Mouse (Mus musculus): Measurements from ENCODE around the gene Kcnk12. TPM values are rescaled to one million over a fixed set of nuclear protein-coding genes. Genes with fewer than 3 reads are reported as not detected.

The Kcnk12 gene
- polyA plus RNA-seq, 1 experiment from 2014 or later, result not detected

DNA sequence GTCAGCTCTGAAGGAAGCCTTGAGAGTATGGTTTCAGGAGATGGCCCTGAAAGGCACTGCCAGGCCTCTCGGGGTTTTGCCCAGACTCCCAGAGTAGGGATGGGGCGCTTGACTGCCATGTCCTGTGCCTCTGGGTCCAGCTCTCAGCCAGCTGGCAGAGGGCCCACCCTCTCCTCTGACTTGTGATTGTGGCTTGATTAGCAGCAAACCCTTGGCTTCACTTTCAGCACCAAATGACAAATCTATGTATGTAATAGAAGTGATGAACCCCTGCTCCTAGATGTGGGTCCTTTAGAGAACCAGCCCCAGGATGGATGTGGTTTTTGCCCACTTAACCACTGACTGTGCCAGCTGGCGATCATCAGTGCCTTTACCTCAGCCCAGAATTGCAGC lies 2.1 kb upstream of the Kcnk12 start:
- no peak overlapping the region for H3K4me2 ChIP-seq (ENCODE audit: low read depth, low read length)
- peaks cover 12% of the 10 kb centered on the region for H3K4me1 ChIP-seq (replicated peaks; ENCODE audit: control insufficient read depth, insufficient read depth, low read length)
- H3K9ac ChIP-seq (ENCODE audit: low read length), result no peak overlapping the region
- no peaks in the 10 kb centered on the region for H3K9me3 ChIP-seq (ENCODE audit: control insufficient read depth, low read length)
- 77% methylated on average over 3 of the region's 3 CpGs for WGBS
- H3K36me3 ChIP-seq (ENCODE audit: control insufficient read depth, insufficient read depth, low read length), result no peaks in the 10 kb centered on the region
- H3K4me3 ChIP-seq (ENCODE audit: low read length), result no peak overlapping the region
- H3K27me3 ChIP-seq (ENCODE audit: control insufficient read depth, insufficient read depth, low read depth, low read length), result peaks cover 51% of the 10 kb centered on the region
- no peak overlapping the region for H3K27ac ChIP-seq (ENCODE audit: low read length)
- ATAC-seq (ENCODE audit: low read depth), result no peak

DNA sequence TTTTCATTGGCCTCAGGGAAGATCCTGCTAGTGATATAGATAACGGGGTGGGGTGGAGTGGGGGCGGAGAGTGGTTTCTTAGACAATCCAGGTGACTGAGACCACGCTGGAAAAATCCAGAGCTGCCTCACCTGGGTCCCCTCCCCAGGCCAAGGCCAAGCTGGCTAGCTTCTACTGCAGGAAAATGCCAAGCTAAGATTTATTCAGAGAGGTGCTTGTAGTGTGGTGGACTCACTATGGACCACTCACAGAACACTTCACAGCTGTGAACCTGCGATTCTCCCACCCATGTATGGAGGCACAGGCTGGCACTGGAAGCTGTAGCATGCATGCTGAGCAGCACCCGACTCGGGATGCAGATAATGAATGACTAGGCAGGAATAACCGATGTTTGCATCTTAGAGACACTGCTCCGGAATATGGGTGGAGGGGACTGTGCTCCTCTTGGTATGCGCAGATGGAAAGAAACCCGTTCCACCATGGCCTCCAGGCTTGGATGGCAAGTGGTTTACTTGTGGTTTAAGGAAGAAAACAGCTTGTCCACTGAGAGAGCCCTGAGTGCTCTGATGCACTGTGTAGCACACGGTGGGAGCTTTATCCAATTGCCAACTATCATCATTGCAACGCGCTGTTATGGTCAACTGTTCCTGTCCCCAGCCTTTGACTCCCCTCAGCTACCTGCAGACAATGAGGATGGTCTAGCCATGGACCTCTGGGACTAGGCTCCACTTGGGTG lies 1.6 kb upstream of the Kcnk12 start:
- no peak overlapping the region for H3K9ac ChIP-seq (ENCODE audit: low read length)
- no peaks in the 10 kb centered on the region for H3K36me3 ChIP-seq (ENCODE audit: control insufficient read depth, insufficient read depth, low read length)
- no peaks in the 10 kb centered on the region for H3K9me3 ChIP-seq (ENCODE audit: control insufficient read depth, low read length)
- no peak overlapping the region for H3K27ac ChIP-seq (ENCODE audit: low read length)
- WGBS, result 65% methylated on average over 13 of the region's 13 CpGs
- H3K4me1 ChIP-seq (replicated peaks; ENCODE audit: control insufficient read depth, insufficient read depth, low read length), result peaks cover 12% of the 10 kb centered on the region
- H3K4me2 ChIP-seq (ENCODE audit: low read depth, low read length), result no peak overlapping the region
- peaks cover 55% of the 10 kb centered on the region for H3K27me3 ChIP-seq (ENCODE audit: control insufficient read depth, insufficient read depth, low read depth, low read length)
- ATAC-seq (ENCODE audit: low read depth), result no peak
- no peak overlapping the region for H3K4me3 ChIP-seq (ENCODE audit: low read length)

GRCm38 (mm10) chr17:87798423-87798941 lies 688 bp upstream of the Kcnk12 start:
- ATAC-seq (ENCODE audit: low read depth), result peak; percentile 82
- peaks cover 12% of the 10 kb centered on the region for H3K4me1 ChIP-seq (replicated peaks; ENCODE audit: control insufficient read depth, insufficient read depth, low read length)
- WGBS, result 2% methylated on average over 39 of the region's 40 CpGs
- peak overlapping the region; percentile 40 for H3K4me3 ChIP-seq (ENCODE audit: low read length)
- no peaks in the 10 kb centered on the region for H3K36me3 ChIP-seq (ENCODE audit: control insufficient read depth, insufficient read depth, low read length)
- no peak overlapping the region for H3K9ac ChIP-seq (ENCODE audit: low read length)
- no peak overlapping the region for H3K27ac ChIP-seq (ENCODE audit: low read length)
- peaks cover 62% of the 10 kb centered on the region for H3K27me3 ChIP-seq (ENCODE audit: control insufficient read depth, insufficient read depth, low read depth, low read length)
- H3K9me3 ChIP-seq (ENCODE audit: control insufficient read depth, low read length), result no peaks in the 10 kb centered on the region
- peak overlapping the region; percentile 68 for H3K4me2 ChIP-seq (ENCODE audit: low read depth, low read length)

GRCm38 (mm10) chr17:87796881-87797416 lies 845 bp downstream of the Kcnk12 start:
- Histone ChIP-seq H3K4me2 (ENCODE audit: low read depth, low read length) (peak overlapping the region; percentile 68), H3K9ac (ENCODE audit: low read length) (no peak overlapping the region), H3K27me3 (ENCODE audit: control insufficient read depth, insufficient read depth, low read depth, low read length) (peaks cover 62% of the 10 kb centered on the region), H3K27ac (ENCODE audit: low read length) (no peak overlapping the region), H3K4me1 (replicated peaks; ENCODE audit: control insufficient read depth, insufficient read depth, low read length) (peaks cover 12% of the 10 kb centered on the region), H3K4me3 (ENCODE audit: low read length) (peak overlapping the region; percentile 40), H3K9me3 (ENCODE audit: control insufficient read depth, low read length) (no peaks in the 10 kb centered on the region), H3K36me3 (ENCODE audit: control insufficient read depth, insufficient read depth, low read length) (no peaks in the 10 kb centered on the region)
- ATAC-seq (ENCODE audit: low read depth), result peak; percentile 27; the same call in 1 of the 2 replicates
- under 1% methylated on average over 64 of the region's 72 CpGs for WGBS

DNA sequence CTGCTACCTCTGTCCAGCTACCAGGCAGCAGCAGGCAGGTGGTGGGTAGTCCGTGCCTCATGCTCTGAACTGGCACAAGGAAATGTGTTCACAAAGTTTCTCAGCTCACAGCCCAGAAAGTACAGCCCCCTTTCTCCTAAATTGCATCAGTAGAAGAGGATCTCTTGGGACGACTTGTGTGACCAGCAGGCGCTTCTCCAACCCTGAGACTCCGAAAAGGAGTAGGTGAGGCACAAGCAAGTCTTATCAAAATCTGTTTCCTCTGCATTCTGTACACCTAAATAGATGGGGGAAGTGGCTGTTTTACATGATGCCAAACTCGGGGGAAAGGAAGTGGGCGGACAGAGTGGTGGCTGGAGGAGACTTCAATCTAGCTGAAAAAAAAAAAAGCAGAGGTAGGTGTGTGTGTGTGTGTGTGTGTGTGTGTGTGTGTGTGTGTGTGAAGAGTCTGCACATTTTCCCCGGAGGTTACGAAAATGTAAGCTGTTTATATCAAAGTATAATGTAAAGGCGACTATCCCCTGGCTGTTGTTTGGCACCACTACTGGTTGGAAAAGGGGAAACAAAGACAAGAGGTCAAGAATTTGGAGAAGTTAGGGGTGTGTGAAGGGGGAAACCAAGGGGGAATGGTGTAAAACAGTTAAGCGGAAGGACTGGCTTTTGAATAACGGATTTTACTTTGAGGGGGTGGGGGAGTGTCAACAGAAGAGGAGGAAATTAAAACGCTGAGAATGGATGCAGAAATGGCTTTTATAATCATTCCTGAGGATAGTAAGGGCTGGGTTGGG lies 1.7 kb downstream of the Kcnk12 start:
- H3K4me2 ChIP-seq (ENCODE audit: low read depth, low read length), result no peak overlapping the region

DNA sequence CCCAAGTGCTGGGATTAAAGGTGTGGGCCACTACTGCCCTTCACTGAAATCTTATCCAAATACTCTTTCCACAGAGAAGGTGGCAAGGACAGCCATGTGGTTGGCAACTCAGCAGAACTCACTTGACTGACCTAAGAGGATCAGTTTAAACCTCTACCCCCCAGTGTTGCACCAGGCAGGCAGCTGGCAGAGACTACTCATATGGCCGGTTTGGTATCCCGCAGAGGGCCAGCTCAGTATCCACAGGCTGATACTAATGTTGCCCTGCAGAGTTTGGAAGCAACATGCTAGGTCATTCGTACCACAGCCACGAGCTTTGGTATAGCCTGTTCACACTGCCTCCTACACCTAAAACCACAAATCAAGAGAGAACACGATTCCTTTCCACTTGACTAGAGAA lies 3.0 kb downstream of the Kcnk12 start:
- no peak overlapping the region for H3K4me2 ChIP-seq (ENCODE audit: low read depth, low read length)
- H3K27me3 ChIP-seq (ENCODE audit: control insufficient read depth, insufficient read depth, low read depth, low read length), result peaks cover 57% of the 10 kb centered on the region
- no peak overlapping the region for H3K4me3 ChIP-seq (ENCODE audit: low read length)
- no peak for ATAC-seq (ENCODE audit: low read depth)
- H3K9ac ChIP-seq (ENCODE audit: low read length), result no peak overlapping the region
- no peaks in the 10 kb centered on the region for H3K36me3 ChIP-seq (ENCODE audit: control insufficient read depth, insufficient read depth, low read length)
- peaks cover 12% of the 10 kb centered on the region for H3K4me1 ChIP-seq (replicated peaks; ENCODE audit: control insufficient read depth, insufficient read depth, low read length)
- no peaks in the 10 kb centered on the region for H3K9me3 ChIP-seq (ENCODE audit: control insufficient read depth, low read length)
- 69% methylated on average over 5 of the region's 5 CpGs for WGBS
- no peak overlapping the region for H3K27ac ChIP-seq (ENCODE audit: low read length)

More for the DNA sequence above, 1.7 kb downstream of the Kcnk12 start:
- no peak overlapping the region for H3K4me3 ChIP-seq (ENCODE audit: low read length)
- no peak overlapping the region for H3K27ac ChIP-seq (ENCODE audit: low read length)
- no peak for ATAC-seq (ENCODE audit: low read depth)
- H3K27me3 ChIP-seq (ENCODE audit: control insufficient read depth, insufficient read depth, low read depth, low read length), result peaks cover 62% of the 10 kb centered on the region
- no peaks in the 10 kb centered on the region for H3K36me3 ChIP-seq (ENCODE audit: control insufficient read depth, insufficient read depth, low read length)
- H3K9ac ChIP-seq (ENCODE audit: low read length), result no peak overlapping the region
- peaks cover 12% of the 10 kb centered on the region for H3K4me1 ChIP-seq (replicated peaks; ENCODE audit: control insufficient read depth, insufficient read depth, low read length)
- WGBS, result 25% methylated on average over 12 of the region's 12 CpGs
- H3K9me3 ChIP-seq (ENCODE audit: control insufficient read depth, low read length), result no peaks in the 10 kb centered on the region

GRCm38 (mm10) chr17:87793331-87793730 lies 4.5 kb downstream of the Kcnk12 start:
- no peak overlapping the region for H3K4me2 ChIP-seq (ENCODE audit: low read depth, low read length)
- 39% methylated on average over 5 of the region's 5 CpGs for WGBS
- H3K4me3 ChIP-seq (ENCODE audit: low read length), result no peak overlapping the region
- H3K36me3 ChIP-seq (ENCODE audit: control insufficient read depth, insufficient read depth, low read length), result no peaks in the 10 kb centered on the region
- no peak overlapping the region for H3K27ac ChIP-seq (ENCODE audit: low read length)
- H3K4me1 ChIP-seq (replicated peaks; ENCODE audit: control insufficient read depth, insufficient read depth, low read length), result peaks cover 12% of the 10 kb centered on the region
- no peak for ATAC-seq (ENCODE audit: low read depth)
- no peaks in the 10 kb centered on the region for H3K9me3 ChIP-seq (ENCODE audit: control insufficient read depth, low read length)
- H3K27me3 ChIP-seq (ENCODE audit: control insufficient read depth, insufficient read depth, low read depth, low read length), result peaks cover 43% of the 10 kb centered on the region
- H3K9ac ChIP-seq (ENCODE audit: low read length), result no peak overlapping the region

- no peak overlapping the region for H3K4me2 ChIP-seq (ENCODE audit: low read depth, low read length)
- H3K27me3 ChIP-seq (ENCODE audit: control insufficient read depth, insufficient read depth, low read depth, low read length), result peaks cover 37% of the 10 kb centered on the region
- H3K9ac ChIP-seq (ENCODE audit: low read length), result no peak overlapping the region
- no peaks in the 10 kb centered on the region for H3K36me3 ChIP-seq (ENCODE audit: control insufficient read depth, insufficient read depth, low read length)
- no peak overlapping the region for H3K4me3 ChIP-seq (ENCODE audit: low read length)
- ATAC-seq (ENCODE audit: low read depth), result no peak
- H3K4me1 ChIP-seq (replicated peaks; ENCODE audit: control insufficient read depth, insufficient read depth, low read length), result peaks cover 7% of the 10 kb centered on the region
- WGBS, result 55% methylated on average over 12 of the region's 12 CpGs
- no peaks in the 10 kb centered on the region for H3K9me3 ChIP-seq (ENCODE audit: control insufficient read depth, low read length)
- H3K27ac ChIP-seq (ENCODE audit: low read length), result no peak overlapping the region
These were observed 5.0 kb downstream of the Kcnk12 start for GRCm38 (mm10) chr17:87792623-87793315.

Measured in lung, embryonic 16.5 days (tissue).